Mouse (Mus musculus) thymus, adult 2 months (tissue): ENCODE data around the gene Ceacam10. TPM values are rescaled to one million over a fixed set of nuclear protein-coding genes. Genes with fewer than 3 reads are reported as not detected.
A peak's percentile ranks its signal among the peaks of the same experiment; 100 is the strongest.

Experiments
- DNase-seq: peaks from one replicate; pipeline ENCODE4 v3.0.0; 2021
- H3K27ac ChIP-seq: fragments of 200-500 bp; 2 replicates; pipeline ENCODE4 v1.5.1; 2012; ENCODE audit warnings: low read length, control low read depth; ENCODE audit not compliant: control insufficient read depth, insufficient read depth
- H3K27me3 ChIP-seq: fragments of 200-500 bp; 2 replicates; pipeline ENCODE4 v1.6.1; 2012; ENCODE audit warnings: mild to moderate bottlenecking, low read length, moderate library complexity, mixed read lengths; ENCODE audit not compliant: control insufficient read depth, insufficient read depth
- H3K36me3 ChIP-seq: fragments of 200-500 bp; 2 replicates; pipeline ENCODE4 v1.6.1; 2012; ENCODE audit warnings: mild to moderate bottlenecking, low read length, moderate library complexity; ENCODE audit not compliant: control insufficient read depth, insufficient read depth
- H3K4me1 ChIP-seq: fragments of 200-500 bp; replicated peaks from 2 replicates; pipeline ENCODE4 v1.6.1; 2012; ENCODE audit warnings: low read length; ENCODE audit not compliant: control insufficient read depth, insufficient read depth
- H3K4me3 ChIP-seq: fragments of 200-500 bp; 2 replicates; pipeline ENCODE4 v1.5.1; 2012; ENCODE audit warnings: mild to moderate bottlenecking, low read length, control low read depth, moderate library complexity; ENCODE audit not compliant: control insufficient read depth, insufficient read depth
- CTCF ChIP-seq: fragments of 200-500 bp; IDR thresholded peaks from 2 replicates; pipeline ENCODE4 v1.5.1; 2012; ENCODE audit warnings: mild to moderate bottlenecking, control low read depth, low read length, moderate library complexity, borderline replicate concordance; ENCODE audit not compliant: control insufficient read depth, poor library complexity, insufficient read depth; ENCODE audit errors: extremely low read depth
- POLR2A ChIP-seq: fragments of 200-500 bp; IDR thresholded peaks from 2 replicates; pipeline ENCODE4 v1.6.1; 2012; ENCODE audit warnings: mild to moderate bottlenecking, low read length, control low read depth, moderate library complexity; ENCODE audit not compliant: control insufficient read depth, poor library complexity, insufficient read depth; ENCODE audit errors: extremely low read depth
- WGBS: fragments of 180-500 bp; shearing (Covaris S2); methylation state at CpG from one replicate; pipeline ENCODE4 v1.1.7; 2018; 5-methylcytosine and 5-hydroxymethylcytosine counted together
- polyA plus RNA-seq: library from polyadenylated mRNA; depleted of rRNA; stranded (reverse); fragments of >200 nt; gene quantifications from 2 replicates; pipeline ENCODE4 v1.2.3, GENCODE M21; 2012; rRNA removed

The Ceacam10 gene
- polyA plus RNA-seq, 1 experiment = 2.1 TPM

GRCm38 (mm10) chr7:24802149-24802767 lies 25.3 kb downstream of the Ceacam10 start:
- TF ChIP-seq POLR2A (no peak), CTCF (no peak)
- WGBS = 20% methylated on average over 7 of the region's 7 CpGs
- no peak overlapping the region for H3K4me3 ChIP-seq
- no peaks in the 10 kb centered on the region for H3K27me3 ChIP-seq
- no peaks in the 10 kb centered on the region for H3K4me1 ChIP-seq
- no peak for DNase-seq
- no peak overlapping the region for H3K27ac ChIP-seq
- no peaks in the 10 kb centered on the region for H3K36me3 ChIP-seq

GRCm38 (mm10) chr7:24804826-24805225 lies 27.8 kb downstream of the Ceacam10 start:
- 84% methylated on average over 6 of the region's 6 CpGs for WGBS
- TF ChIP-seq POLR2A (no peak), CTCF (no peak)

GRCm38 (mm10) chr7:24809041-24809440 lies 32.0 kb downstream of the Ceacam10 start:
- WGBS = 93% methylated on average over 2 of the region's 2 CpGs
- Histone ChIP-seq H3K4me3 (no peak overlapping the region), H3K4me1 (peaks cover 5% of the 10 kb centered on the region), H3K36me3 (no peaks in the 10 kb centered on the region), H3K27me3 (no peaks in the 10 kb centered on the region), H3K27ac (no peak overlapping the region)
- TF ChIP-seq CTCF (no peak), POLR2A (no peak)
- no peak for DNase-seq

More at GRCm38 (mm10) chr7:24804826-24805225, 27.8 kb downstream of the Ceacam10 start:
- DNase-seq = no peak
- peaks cover 5% of the 10 kb centered on the region for H3K4me1 ChIP-seq
- no peaks in the 10 kb centered on the region for H3K27me3 ChIP-seq
- no peaks in the 10 kb centered on the region for H3K36me3 ChIP-seq
- no peak overlapping the region for H3K27ac ChIP-seq
- H3K4me3 ChIP-seq = no peak overlapping the region

GRCm38 (mm10) chr7:24817502-24817901 lies 40.5 kb downstream of the Ceacam10 start:
- no peaks in the 10 kb centered on the region for H3K27me3 ChIP-seq
- no peaks in the 10 kb centered on the region for H3K36me3 ChIP-seq
- H3K4me1 ChIP-seq = no peaks in the 10 kb centered on the region
- no peak overlapping the region for H3K27ac ChIP-seq
- 1% methylated on average over 3 of the region's 3 CpGs for WGBS
- peak; percentile 81 for DNase-seq
- H3K4me3 ChIP-seq = no peak overlapping the region
- TF ChIP-seq POLR2A = no peak
- TF ChIP-seq CTCF = no peak

GRCm38 (mm10) chr7:24824452-24824851 lies 47.4 kb downstream of the Ceacam10 start:
- 16% methylated on average over 7 of the region's 7 CpGs for WGBS
- Histone ChIP-seq H3K36me3 (no peaks in the 10 kb centered on the region), H3K27me3 (no peaks in the 10 kb centered on the region), H3K4me1 (no peaks in the 10 kb centered on the region), H3K4me3 (no peak overlapping the region), H3K27ac (no peak overlapping the region)
- TF ChIP-seq POLR2A (no peak), CTCF (no peak)
- no peak for DNase-seq

GRCm38 (mm10) chr7:24827181-24827580 lies 50.2 kb downstream of the Ceacam10 start:
- H3K4me1 ChIP-seq = no peaks in the 10 kb centered on the region

More at GRCm38 (mm10) chr7:24827181-24827580, 50.2 kb downstream of the Ceacam10 start:
- 95% methylated on average over 4 of the region's 4 CpGs for WGBS
- Histone ChIP-seq H3K27ac (no peak overlapping the region), H3K27me3 (no peaks in the 10 kb centered on the region), H3K4me3 (no peak overlapping the region), H3K36me3 (no peaks in the 10 kb centered on the region)
- no peak for DNase-seq
- TF ChIP-seq CTCF (no peak), POLR2A (no peak)

Other genes with a start within 250 kb of the Ceacam10 start
- gene Irgq, start 246.5 kb upstream of the Ceacam10 start, polyA plus RNA-seq = 34.7 and 36.6 TPM in 2 replicates
- 3.6 and 5.4 TPM in 2 replicates for gene Pinlyp, start 231.1 kb upstream of the Ceacam10 start, polyA plus RNA-seq
- 115 and 116 TPM in 2 replicates for gene Xrcc1, start 230.9 kb upstream of the Ceacam10 start, polyA plus RNA-seq
- gene Ethe1, start 189.7 kb upstream of the Ceacam10 start, polyA plus RNA-seq = 43.3 and 45.9 TPM in 2 replicates
- gene Zfp575, start 189.6 kb upstream of the Ceacam10 start, polyA plus RNA-seq = 0.24 and 0.98 TPM in 2 replicates
- 10.7 and 11.5 TPM in 2 replicates for gene Phldb3, start 166.4 kb upstream of the Ceacam10 start, polyA plus RNA-seq
- gene Lypd3, start 140.7 kb upstream of the Ceacam10 start, polyA plus RNA-seq = 4.2 and 4.7 TPM in 2 replicates
- 0.38 TPM in 1 of 2 replicates, not detected in the other for gene Tex101, start 100.5 kb upstream of the Ceacam10 start, polyA plus RNA-seq
- gene BC049730, start 68.0 kb upstream of the Ceacam10 start, polyA plus RNA-seq = not detected in 2 replicates
- not detected in 2 replicates for gene Gm4763, start 50.3 kb upstream of the Ceacam10 start, polyA plus RNA-seq
- 2.9 and 3.0 TPM in 2 replicates for gene Cd177, start 16.9 kb upstream of the Ceacam10 start, polyA plus RNA-seq
- 6.4 and 6.8 TPM in 2 replicates for gene Gm9844, start 85.0 kb downstream of the Ceacam10 start, polyA plus RNA-seq
- 0.15 TPM in 1 of 2 replicates, not detected in the other for gene Lypd4, start 92.7 kb downstream of the Ceacam10 start, polyA plus RNA-seq
- gene Dmrtc2, start 92.9 kb downstream of the Ceacam10 start, polyA plus RNA-seq = not detected in 2 replicates
- gene Rps19, start 107.2 kb downstream of the Ceacam10 start, polyA plus RNA-seq = 543 and 698 TPM in 2 replicates
- 38.2 and 44.0 TPM in 2 replicates for gene Cd79a, start 120.2 kb downstream of the Ceacam10 start, polyA plus RNA-seq
- 1,726 and 1,877 TPM in 2 replicates for gene Arhgef1, start 125.7 kb downstream of the Ceacam10 start, polyA plus RNA-seq
- gene Gm4881, start 167.3 kb downstream of the Ceacam10 start, polyA plus RNA-seq = 0.31 TPM in 1 of 2 replicates, not detected in the other
- gene Rabac1, start 195.5 kb downstream of the Ceacam10 start, polyA plus RNA-seq = 433 and 569 TPM in 2 replicates
- gene Atp1a3, start 228.8 kb downstream of the Ceacam10 start, polyA plus RNA-seq = 5.6 and 7.1 TPM in 2 replicates